10 mouse cellular contexts compared by ENCODE assay signal in the genomic region with DNA sequence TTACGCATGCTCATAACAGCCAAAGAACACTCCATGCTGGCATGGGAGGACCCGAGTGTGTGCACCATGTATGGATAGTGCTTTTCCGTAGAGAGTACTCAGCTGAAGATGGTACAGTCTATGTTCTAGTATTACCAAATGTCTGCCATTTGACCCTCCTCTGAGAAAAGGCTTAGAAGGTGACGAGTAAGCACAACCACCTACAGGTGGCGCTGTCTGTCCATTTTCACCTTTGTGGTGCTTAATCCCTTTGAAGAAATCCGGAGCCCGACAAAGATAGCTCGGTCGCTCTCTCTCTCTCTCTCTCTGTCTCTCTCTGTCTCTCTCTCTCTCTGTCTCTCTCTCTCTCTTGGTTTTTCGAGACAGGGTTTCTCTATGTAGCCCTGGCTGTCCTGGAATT. TPM values are rescaled to one million over a fixed set of nuclear protein-coding genes. Genes with fewer than 3 reads are reported as not detected.
DNase-seq lines count a peak whose midpoint lies in the region; ATAC-seq and TF ChIP-seq lines count a peak whose summit lies in the region.
"Had no signal": no experiment of that assay in that cellular context is flagged by ENCODE, and none has a peak within 500 bp of the region (broad histone marks: within the 10 kb centered on the region; RNA-seq: fewer than 3 reads in every experiment).

No protein-coding gene starts in this region.

- WGBS in forebrain, embryonic 13.5 days, result 42% methylated on average over 10 of the region's 10 CpGs
- 45% methylated on average over 10 of the region's 10 CpGs for WGBS in forebrain, embryonic 12.5 days
- WGBS in liver, embryonic 16.5 days (ENCODE audit: insufficient replicate concordance), result 28% methylated on average over 10 of the region's 10 CpGs
- WGBS in spleen, adult 2 months, result 33% methylated on average over 10 of the region's 10 CpGs

- intact Hi-C loops in gastrocnemius, postnatal 14 days (cut with DNase I; ENCODE audit: low total_unique reads), result loop anchor here (5.0 kb wide), 2 partner anchors 116 to 191 kb away; no protein-coding TSS in a partner anchor

- H3K36me3 ChIP-seq in forebrain, embryonic 13.5 days (ENCODE audit: poor library complexity, severe bottlenecking), result no peaks in the 10 kb centered on the region
- no peaks in the 10 kb centered on the region for H3K36me3 ChIP-seq in forebrain, embryonic 12.5 days (replicated peaks)
- H3K36me3 ChIP-seq in liver, embryonic 16.5 days (ENCODE audit: control insufficient read depth, insufficient read depth), result no peaks in the 10 kb centered on the region
- H3K36me3 ChIP-seq in spleen, adult 2 months (ENCODE audit: control insufficient read depth, insufficient read depth, low read length), result no peaks in the 10 kb centered on the region

- TF ChIP-seq POLR2A in spleen, adult 2 months (IDR thresholded peaks at IDR 0.05; ENCODE audit: low read depth, low read length), result no peak

- H3K27me3 ChIP-seq in forebrain, embryonic 13.5 days, result peaks cover 11% of the 10 kb centered on the region; the same call in 1 of the 2 replicates
- peaks cover 20% of the 10 kb centered on the region for H3K27me3 ChIP-seq in forebrain, embryonic 12.5 days
- no peaks in the 10 kb centered on the region for H3K27me3 ChIP-seq in liver, embryonic 16.5 days (ENCODE audit: control insufficient read depth, insufficient read depth, low read depth, low read length)
- H3K27me3 ChIP-seq in spleen, adult 2 months (ENCODE audit: control insufficient read depth, insufficient read depth, low read length), result no peaks in the 10 kb centered on the region

- H3K9ac ChIP-seq in forebrain, embryonic 13.5 days, result no peak overlapping the region
- H3K9ac ChIP-seq in forebrain, embryonic 12.5 days, result no peak overlapping the region
- no peak overlapping the region for H3K9ac ChIP-seq in liver, embryonic 16.5 days (ENCODE audit: low read depth, low read length)

- H3K4me1 ChIP-seq in forebrain, embryonic 13.5 days, result no peaks in the 10 kb centered on the region
- H3K4me1 ChIP-seq in forebrain, embryonic 12.5 days, result 0 out of 2 replicates have a peak, but pooled peaks cover 5% of the 10 kb centered on the region
- peaks cover 18% of the 10 kb centered on the region for H3K4me1 ChIP-seq in liver, embryonic 16.5 days (ENCODE audit: control insufficient read depth, low read depth, low read length)
- H3K4me1 ChIP-seq in spleen, adult 2 months (ENCODE audit: control insufficient read depth, insufficient read depth, insufficient read length), result no peaks in the 10 kb centered on the region

- no peak overlapping the region for H3K4me3 ChIP-seq in forebrain, embryonic 13.5 days
- no peak overlapping the region for H3K4me3 ChIP-seq in forebrain, embryonic 12.5 days (replicated peaks)
- H3K4me3 ChIP-seq in liver, embryonic 16.5 days (ENCODE audit: low read depth, low read length), result no peak overlapping the region
- no peak overlapping the region for H3K4me3 ChIP-seq in spleen, adult 2 months (ENCODE audit: extremely low read depth, insufficient read depth, insufficient read length)

- DNase-seq in ovary, postnatal 14 days (ENCODE audit: low spot score), result peak; percentile 52
- no peak for DNase-seq in ovary, adult 18-20 months (ENCODE audit: low spot score)
- DNase-seq in c-Kit-positive CD71-positive TER-119-positive erythroid progenitor cells, embryonic 14.5 days (ENCODE audit: low spot score), result peak; percentile 82
- DNase-seq in gastrocnemius, postnatal 14 days, result peak; percentile 52
- peak; percentile 50 to 63 for DNase-seq in spleen, adult 2 months (ENCODE audit: low read depth in 1 of 2, low spot score in 2 of 2)

- H3K9me3 ChIP-seq in forebrain, embryonic 13.5 days (replicated peaks), result no peaks in the 10 kb centered on the region
- H3K9me3 ChIP-seq in forebrain, embryonic 12.5 days, result no peaks in the 10 kb centered on the region
- no peaks in the 10 kb centered on the region for H3K9me3 ChIP-seq in liver, embryonic 16.5 days (replicated peaks; ENCODE audit: control insufficient read depth, low read length)

- no peak overlapping the region for H3K4me2 ChIP-seq in forebrain, embryonic 13.5 days
- H3K4me2 ChIP-seq in forebrain, embryonic 12.5 days, result no peak overlapping the region
- 0 out of 2 replicates have a peak overlapping the region, but pooled peaks have one; percentile 46 for H3K4me2 ChIP-seq in liver, embryonic 16.5 days (ENCODE audit: low read depth, low read length)

- ATAC-seq in forebrain, embryonic 13.5 days, result 0 out of 2 replicates have a peak, but pooled peaks have one; percentile 24
- ATAC-seq in forebrain, embryonic 12.5 days (ENCODE audit: low FRiP score), result no peak
- peak; percentile 14; the same call in 1 of the 2 replicates for ATAC-seq in liver, embryonic 16.5 days (ENCODE audit: low read depth)

- TF ChIP-seq CTCF in spleen, adult 2 months (IDR thresholded peaks at IDR 0.05; ENCODE audit: extremely low read depth, insufficient read depth, insufficient read length, insufficient replicate concordance), result peak; percentile 45; the same call in 1 of the 2 replicates

- H3K27ac ChIP-seq in forebrain, embryonic 13.5 days, result no peak overlapping the region
- H3K27ac ChIP-seq in forebrain, embryonic 12.5 days, result no peak overlapping the region
- no peak overlapping the region for H3K27ac ChIP-seq in liver, embryonic 16.5 days (ENCODE audit: low read length)
- H3K27ac ChIP-seq in spleen, adult 2 months (ENCODE audit: insufficient read depth, low read length), result no peak overlapping the region

RNA-seq across cellular contexts. Expression of a gene that starts 10.8 kb away (rescaled TPM):
- 44.7 and 50.3 TPM in 2 replicates for polyA plus RNA-seq in forebrain, embryonic 13.5 days (2015; fragmentation: Nextera tagmentation; extraction: Ambion mirVana)
- polyA plus RNA-seq in forebrain, embryonic 12.5 days (2016; fragmentation: Nextera tagmentation; extraction: Ambion mirVana), result 41.9 and 47.7 TPM in 2 replicates
- 10 to 100 TPM in 1 of 2 experiments, 1 to 10 TPM in 1; 9.2 to 10.5 TPM for total RNA-seq in gastrocnemius, postnatal 14 days (2021)
- 12.8 and 15.3 TPM in 2 replicates for polyA plus RNA-seq in liver, embryonic 16.5 days (2015; fragmentation: Nextera tagmentation; extraction: Ambion mirVana)
- 35.4 and 41.9 TPM in 2 replicates for polyA plus RNA-seq in spleen, adult 2 months (2012; rRNA removed)

RNA-seq across cellular contexts. Expression of a gene that starts 33.2 kb away (rescaled TPM):
- polyA plus RNA-seq in forebrain, embryonic 13.5 days (2015; fragmentation: Nextera tagmentation; extraction: Ambion mirVana), result 21.3 and 22.1 TPM in 2 replicates
- polyA plus RNA-seq in forebrain, embryonic 12.5 days (2016; fragmentation: Nextera tagmentation; extraction: Ambion mirVana), result 25.6 and 26.0 TPM in 2 replicates
- 10 to 100 TPM; 32.3 to 34.8 TPM for total RNA-seq in gastrocnemius, postnatal 14 days (2021)
- polyA plus RNA-seq in liver, embryonic 16.5 days (2015; fragmentation: Nextera tagmentation; extraction: Ambion mirVana), result 37.1 and 40.0 TPM in 2 replicates
- polyA plus RNA-seq in spleen, adult 2 months (2012; rRNA removed), result 24.9 and 27.4 TPM in 2 replicates

RNA-seq across cellular contexts. Expression of a gene that starts 36.1 kb away (rescaled TPM):
- 0.06 TPM in 1 of 2 replicates, not detected in the other for polyA plus RNA-seq in forebrain, embryonic 13.5 days (2015; fragmentation: Nextera tagmentation; extraction: Ambion mirVana)
- 0.08 and 0.17 TPM in 2 replicates for polyA plus RNA-seq in forebrain, embryonic 12.5 days (2016; fragmentation: Nextera tagmentation; extraction: Ambion mirVana)
- total RNA-seq in gastrocnemius, postnatal 14 days (2021), result not detected
- 0.04 TPM in 1 of 2 replicates, not detected in the other for polyA plus RNA-seq in liver, embryonic 16.5 days (2015; fragmentation: Nextera tagmentation; extraction: Ambion mirVana)
- polyA plus RNA-seq in spleen, adult 2 months (2012; rRNA removed), result 0.04 TPM in 1 of 2 replicates, not detected in the other
- total RNA-seq: layer of hippocampus, postnatal 14 days had no signal
- polyA plus RNA-seq: stomach, embryonic 14.5 days had no signal

RNA-seq across cellular contexts. Expression of a gene that starts 37.2 kb away (rescaled TPM):
- 34.7 and 39.2 TPM in 2 replicates for polyA plus RNA-seq in forebrain, embryonic 13.5 days (2015; fragmentation: Nextera tagmentation; extraction: Ambion mirVana)
- 36.4 and 37.0 TPM in 2 replicates for polyA plus RNA-seq in forebrain, embryonic 12.5 days (2016; fragmentation: Nextera tagmentation; extraction: Ambion mirVana)
- 1 to 10 TPM; 1.9 to 2.9 TPM for total RNA-seq in gastrocnemius, postnatal 14 days (2021)
- 0.84 and 0.98 TPM in 2 replicates for polyA plus RNA-seq in liver, embryonic 16.5 days (2015; fragmentation: Nextera tagmentation; extraction: Ambion mirVana)
- polyA plus RNA-seq in spleen, adult 2 months (2012; rRNA removed), result 1.7 and 2.0 TPM in 2 replicates
